Comparison of ENCODE assay signal across 14 mouse cellular contexts in genomic region chr7:48934816-48935215, GRCm38 (mm10).
"Had no signal": no experiment of that assay in that cellular context is flagged by ENCODE, and none has a peak within 500 bp of the region (broad histone marks: within the 10 kb centered on the region; RNA-seq: fewer than 3 reads in every experiment).

No protein-coding gene starts in this region.

- H3K4me2 ChIP-seq: intestine, embryonic 15.5 days; limb, embryonic 12.5 days; liver, embryonic 11.5 days; liver, embryonic 15.5 days; midbrain, embryonic 13.5 days; stomach, embryonic 15.5 days had no signal

- H3K4me3 ChIP-seq: intestine, embryonic 15.5 days; layer of hippocampus, adult 2 months; limb, embryonic 12.5 days; liver, embryonic 15.5 days; midbrain, embryonic 13.5 days; stomach, embryonic 15.5 days had no signal

- H3K36me3 ChIP-seq: intestine, embryonic 15.5 days; limb, embryonic 12.5 days; liver, embryonic 15.5 days; midbrain, embryonic 13.5 days; stomach, embryonic 15.5 days had no signal

- H3K4me1 ChIP-seq: intestine, embryonic 15.5 days; liver, embryonic 15.5 days had no signal

- H3K9ac ChIP-seq: intestine, embryonic 15.5 days; limb, embryonic 12.5 days; liver, embryonic 15.5 days; midbrain, embryonic 13.5 days; stomach, embryonic 15.5 days had no signal

- ATAC-seq: intestine, embryonic 15.5 days; lung, postnatal 0 days; midbrain, embryonic 13.5 days had no signal

- H3K27ac ChIP-seq: intestine, embryonic 15.5 days; kidney, postnatal 0 days; layer of hippocampus, adult 2 months; limb, embryonic 12.5 days; liver, embryonic 15.5 days; midbrain, embryonic 13.5 days; stomach, embryonic 15.5 days had no signal

- DNase-seq: lung, adult 2 months; lung, postnatal 36 days; right cerebral cortex, postnatal 14 days; thymus, adult 2 months; thymus, postnatal 25 days had no signal

- H3K27me3 ChIP-seq: intestine, embryonic 15.5 days; liver, embryonic 15.5 days; stomach, embryonic 15.5 days had no signal

- H3K9me3 ChIP-seq: intestine, embryonic 15.5 days; limb, embryonic 12.5 days; liver, embryonic 15.5 days; midbrain, embryonic 13.5 days; stomach, embryonic 15.5 days had no signal
